Mouse (Mus musculus): ENCODE measurements around the gene Notch3.

GRCm38 (mm10) chr17:32075164-32075563, 91.5 kb downstream of the Notch3 start:
- TF ChIP-seq CTCF (IDR thresholded peaks at IDR 0.05; ENCODE audit: low read depth, low read length) (peak; percentile 73), GATA2 (IDR thresholded peaks at IDR 0.05; ENCODE audit: borderline replicate concordance, low read depth, low read length) (no peak)

All from G1E (cell line).